Mouse (Mus musculus) hindbrain, embryonic 13.5 days (tissue): ENCODE data around the gene Rhobtb1. TPM values are rescaled to one million over a fixed set of nuclear protein-coding genes. Genes with fewer than 3 reads are reported as not detected.

Source experiments
- ATAC-seq: fragments of 200-750 bp; cut with Nextera tagmentation; 2 replicates; pipeline ENCODE4 v1.8.0; 2017; ENCODE audit warnings: moderate TSS enrichment; ENCODE audit not compliant: low FRiP score
- H3K27ac ChIP-seq: fragments of 300-500 bp; sonication (generic); 2 replicates; pipeline ENCODE4 v1.5.1; 2015; ENCODE audit warnings: inconsistent platforms, mild to moderate bottlenecking, moderate library complexity
- H3K27me3 ChIP-seq: fragments of 300-500 bp; sonication (generic); 2 replicates; pipeline ENCODE4 v1.6.1; 2015; ENCODE audit warnings: mild to moderate bottlenecking, inconsistent platforms
- H3K36me3 ChIP-seq: fragments of 300-500 bp; sonication (generic); 2 replicates; pipeline ENCODE4 v1.6.1; 2015; ENCODE audit warnings: mild to moderate bottlenecking, inconsistent platforms
- H3K4me1 ChIP-seq: fragments of 300-500 bp; sonication (generic); replicated peaks from 2 replicates; pipeline ENCODE4 v1.6.1; 2015; ENCODE audit warnings: inconsistent platforms
- H3K4me2 ChIP-seq: fragments of 300-500 bp; sonication (generic); 2 replicates; pipeline ENCODE4 v1.6.1; 2015; ENCODE audit warnings: inconsistent platforms, mild to moderate bottlenecking, moderate library complexity
- H3K4me3 ChIP-seq: fragments of 300-500 bp; sonication (generic); 2 replicates; pipeline ENCODE4 v1.5.1; 2015; ENCODE audit warnings: mild to moderate bottlenecking, inconsistent platforms
- H3K9ac ChIP-seq: fragments of 300-500 bp; sonication (generic); 2 replicates; pipeline ENCODE4 v1.6.1; 2015; ENCODE audit warnings: mild to moderate bottlenecking, inconsistent platforms
- H3K9me3 ChIP-seq: fragments of 300-500 bp; sonication (generic); 2 replicates; pipeline ENCODE4 v1.6.1; 2016; ENCODE audit warnings: inconsistent platforms
- WGBS: fragments of 180-500 bp; shearing (Covaris S2); methylation state at CpG from one replicate; pipeline ENCODE4 v1.1.7; 2015; 5-methylcytosine and 5-hydroxymethylcytosine counted together
- polyA plus RNA-seq: library from polyadenylated mRNA; unstranded; fragments of >200 nt; fragmentation: Nextera tagmentation; extraction: Ambion mirVana; gene quantifications from 2 replicates; pipeline ENCODE4 v1.2.1, GENCODE M21; 2015

Rhobtb1 gene
- polyA plus RNA-seq, 1 experiment from 2014 or later: 17.4 TPM

- Histone ChIP-seq H3K27me3 (no peaks in the 10 kb centered on the region), H3K4me1 (no peaks in the 10 kb centered on the region), H3K27ac (no peak overlapping the region), H3K9me3 (no peaks in the 10 kb centered on the region), H3K9ac (no peak overlapping the region), H3K36me3 (no peaks in the 10 kb centered on the region), H3K4me2 (no peak overlapping the region), H3K4me3 (no peak overlapping the region)
- no peak for ATAC-seq
- WGBS: 54% methylated on average over 7 of the region's 7 CpGs
Measured at GRCm38 (mm10) chr10:69305600-69305999, 154.4 kb downstream of the Rhobtb1 start.

GRCm38 (mm10) chr10:69306205-69306604 is 155.0 kb downstream of the Rhobtb1 start:
- 62% methylated on average over 14 of the region's 14 CpGs for WGBS
- Histone ChIP-seq H3K4me1 (no peaks in the 10 kb centered on the region), H3K27me3 (no peaks in the 10 kb centered on the region), H3K4me3 (no peak overlapping the region), H3K9me3 (no peaks in the 10 kb centered on the region), H3K27ac (no peak overlapping the region), H3K4me2 (no peak overlapping the region), H3K36me3 (no peaks in the 10 kb centered on the region), H3K9ac (no peak overlapping the region)
- no peak for ATAC-seq

GRCm38 (mm10) chr10:69307067-69307466 is 155.8 kb downstream of the Rhobtb1 start:
- no peak overlapping the region for H3K27ac ChIP-seq
- ATAC-seq: no peak
- no peaks in the 10 kb centered on the region for H3K9me3 ChIP-seq
- no peak overlapping the region for H3K4me3 ChIP-seq
- no peak overlapping the region for H3K9ac ChIP-seq
- no peaks in the 10 kb centered on the region for H3K27me3 ChIP-seq
- H3K4me1 ChIP-seq: no peaks in the 10 kb centered on the region
- H3K4me2 ChIP-seq: no peak overlapping the region
- H3K36me3 ChIP-seq: no peaks in the 10 kb centered on the region
- WGBS: 47% methylated on average over 5 of the region's 5 CpGs

- ATAC-seq: no peak
- Histone ChIP-seq H3K27ac (no peak overlapping the region), H3K4me2 (no peak overlapping the region), H3K4me1 (no peaks in the 10 kb centered on the region), H3K9me3 (no peaks in the 10 kb centered on the region), H3K36me3 (no peaks in the 10 kb centered on the region), H3K9ac (no peak overlapping the region), H3K4me3 (no peak overlapping the region), H3K27me3 (no peaks in the 10 kb centered on the region)
- WGBS: 75% methylated on average over 5 of the region's 5 CpGs
Measured at GRCm38 (mm10) chr10:69309109-69309508, 157.9 kb downstream of the Rhobtb1 start.

GRCm38 (mm10) chr10:69311867-69312266 is 160.6 kb downstream of the Rhobtb1 start:
- no peaks in the 10 kb centered on the region for H3K9me3 ChIP-seq
- ATAC-seq: no peak

GRCm38 (mm10) chr10:69313944-69314343 is 162.7 kb downstream of the Rhobtb1 start:
- Histone ChIP-seq H3K4me3 (no peak overlapping the region), H3K36me3 (no peaks in the 10 kb centered on the region), H3K27me3 (no peaks in the 10 kb centered on the region), H3K9me3 (no peaks in the 10 kb centered on the region), H3K9ac (no peak overlapping the region), H3K27ac (no peak overlapping the region), H3K4me2 (no peak overlapping the region), H3K4me1 (no peaks in the 10 kb centered on the region)
- WGBS: 64% methylated on average over 8 of the region's 8 CpGs
- ATAC-seq: no peak

More at GRCm38 (mm10) chr10:69311867-69312266, 160.6 kb downstream of the Rhobtb1 start:
- 68% methylated on average over 16 of the region's 16 CpGs for WGBS
- Histone ChIP-seq H3K4me3 (no peak overlapping the region), H3K4me2 (no peak overlapping the region), H3K36me3 (no peaks in the 10 kb centered on the region), H3K27ac (no peak overlapping the region), H3K9ac (no peak overlapping the region), H3K27me3 (no peaks in the 10 kb centered on the region), H3K4me1 (no peaks in the 10 kb centered on the region)

GRCm38 (mm10) chr10:69318514-69318913 is 167.3 kb downstream of the Rhobtb1 start:
- 82% methylated on average over 11 of the region's 11 CpGs for WGBS
- no peak for ATAC-seq

GRCm38 (mm10) chr10:69320667-69321518 is 169.7 kb downstream of the Rhobtb1 start:
- Histone ChIP-seq H3K27me3 (no peaks in the 10 kb centered on the region), H3K4me3 (no peak overlapping the region), H3K9me3 (no peaks in the 10 kb centered on the region), H3K9ac (no peak overlapping the region), H3K4me1 (no peaks in the 10 kb centered on the region; the same call in 1 of the 2 replicates), H3K36me3 (no peaks in the 10 kb centered on the region), H3K4me2 (0 out of 2 replicates have a peak overlapping the region, but pooled peaks have one; percentile 17), H3K27ac (no peak overlapping the region)
- WGBS: 45% methylated on average over 21 of the region's 21 CpGs
- peak; percentile 69; the same call in 1 of the 2 replicates for ATAC-seq

More at GRCm38 (mm10) chr10:69318514-69318913, 167.3 kb downstream of the Rhobtb1 start:
- no peak overlapping the region for H3K9ac ChIP-seq
- no peak overlapping the region for H3K4me2 ChIP-seq
- H3K9me3 ChIP-seq: no peaks in the 10 kb centered on the region
- H3K4me3 ChIP-seq: no peak overlapping the region
- H3K36me3 ChIP-seq: no peaks in the 10 kb centered on the region
- H3K27me3 ChIP-seq: no peaks in the 10 kb centered on the region
- H3K4me1 ChIP-seq: no peaks in the 10 kb centered on the region; the same call in 1 of the 2 replicates
- H3K27ac ChIP-seq: no peak overlapping the region

- no peak overlapping the region for H3K27ac ChIP-seq
- 0 out of 2 replicates have a peak overlapping the region, but pooled peaks have one; percentile 17 for H3K4me2 ChIP-seq
- 44% methylated on average over 15 of the region's 15 CpGs for WGBS
- ATAC-seq: no peak
- no peaks in the 10 kb centered on the region for H3K27me3 ChIP-seq
- no peaks in the 10 kb centered on the region for H3K9me3 ChIP-seq
- H3K4me1 ChIP-seq: no peaks in the 10 kb centered on the region; the same call in 1 of the 2 replicates
- H3K9ac ChIP-seq: no peak overlapping the region
- no peak overlapping the region for H3K4me3 ChIP-seq
- H3K36me3 ChIP-seq: no peaks in the 10 kb centered on the region
Measured at GRCm38 (mm10) chr10:69321519-69322035, 170.3 kb downstream of the Rhobtb1 start.

- no peak for ATAC-seq
- Histone ChIP-seq H3K4me2 (no peak overlapping the region), H3K4me3 (no peak overlapping the region), H3K27me3 (no peaks in the 10 kb centered on the region), H3K4me1 (peaks cover 6% of the 10 kb centered on the region), H3K9ac (no peak overlapping the region), H3K27ac (no peak overlapping the region), H3K9me3 (no peaks in the 10 kb centered on the region), H3K36me3 (no peaks in the 10 kb centered on the region)
- WGBS: 79% methylated on average over 13 of the region's 13 CpGs
Measured at GRCm38 (mm10) chr10:69323986-69324385, 172.8 kb downstream of the Rhobtb1 start.

GRCm38 (mm10) chr10:69324816-69325215 is 173.6 kb downstream of the Rhobtb1 start:
- peaks cover 7% of the 10 kb centered on the region for H3K4me1 ChIP-seq
- no peak for ATAC-seq
- no peaks in the 10 kb centered on the region for H3K36me3 ChIP-seq
- no peaks in the 10 kb centered on the region for H3K9me3 ChIP-seq
- WGBS: 84% methylated on average over 7 of the region's 7 CpGs
- H3K27me3 ChIP-seq: no peaks in the 10 kb centered on the region
- H3K27ac ChIP-seq: no peak overlapping the region
- no peak overlapping the region for H3K4me3 ChIP-seq
- H3K4me2 ChIP-seq: no peak overlapping the region
- no peak overlapping the region for H3K9ac ChIP-seq

- H3K27ac ChIP-seq: no peak overlapping the region
- WGBS: 87% methylated on average over 3 of the region's 3 CpGs
Measured at GRCm38 (mm10) chr10:69326433-69326832, 175.2 kb downstream of the Rhobtb1 start.

More at GRCm38 (mm10) chr10:69326433-69326832, 175.2 kb downstream of the Rhobtb1 start:
- peaks cover 7% of the 10 kb centered on the region for H3K4me1 ChIP-seq
- ATAC-seq: no peak
- no peak overlapping the region for H3K4me3 ChIP-seq
- no peak overlapping the region for H3K4me2 ChIP-seq
- H3K9ac ChIP-seq: no peak overlapping the region
- no peaks in the 10 kb centered on the region for H3K27me3 ChIP-seq
- no peaks in the 10 kb centered on the region for H3K36me3 ChIP-seq
- H3K9me3 ChIP-seq: no peaks in the 10 kb centered on the region
